Mouse (Mus musculus) forebrain, embryonic 13.5 days (tissue): Measurements from ENCODE around the gene Rapgefl1. TPM values are rescaled to one million over a fixed set of nuclear protein-coding genes. Genes with fewer than 3 reads are reported as not detected.

Experiments used
- ATAC-seq: fragments of 200-750 bp; cut with Nextera tagmentation; 2 replicates; pipeline ENCODE4 v1.8.0; 2017
- H3K27ac ChIP-seq: fragments of 300-500 bp; sonication (generic); 2 replicates; pipeline ENCODE4 v1.5.1; 2015; ENCODE audit warnings: inconsistent platforms, mild to moderate bottlenecking, moderate library complexity
- H3K27me3 ChIP-seq: fragments of 300-500 bp; sonication (generic); 2 replicates; pipeline ENCODE4 v1.6.1; 2015; ENCODE audit warnings: mild to moderate bottlenecking, inconsistent platforms
- H3K36me3 ChIP-seq: fragments of 300-500 bp; sonication (generic); 2 replicates; pipeline ENCODE4 v1.6.1; 2015; ENCODE audit warnings: mild to moderate bottlenecking, inconsistent platforms; ENCODE audit not compliant: poor library complexity, severe bottlenecking
- H3K4me1 ChIP-seq: fragments of 300-500 bp; sonication (generic); 2 replicates; pipeline ENCODE4 v1.6.1; 2015; ENCODE audit warnings: inconsistent platforms
- H3K4me2 ChIP-seq: fragments of 300-500 bp; sonication (generic); 2 replicates; pipeline ENCODE4 v1.6.1; 2015; ENCODE audit warnings: inconsistent platforms, mild to moderate bottlenecking, moderate library complexity
- H3K4me3 ChIP-seq: fragments of 300-500 bp; sonication (generic); 2 replicates; pipeline ENCODE4 v1.5.1; 2015; ENCODE audit warnings: mild to moderate bottlenecking, inconsistent platforms
- H3K9ac ChIP-seq: fragments of 300-500 bp; sonication (generic); 2 replicates; pipeline ENCODE4 v1.6.1; 2015; ENCODE audit warnings: mild to moderate bottlenecking, inconsistent platforms
- H3K9me3 ChIP-seq: fragments of 300-500 bp; sonication (generic); replicated peaks from 2 replicates; pipeline ENCODE4 v1.6.1; 2016; ENCODE audit warnings: inconsistent platforms
- WGBS: fragments of 180-500 bp; shearing (Covaris S2); methylation state at CpG from one replicate; pipeline ENCODE4 v1.1.7; 2015; 5-methylcytosine and 5-hydroxymethylcytosine counted together
- polyA plus RNA-seq: library from polyadenylated mRNA; unstranded; fragments of >200 nt; fragmentation: Nextera tagmentation; extraction: Ambion mirVana; gene quantifications from 2 replicates; pipeline ENCODE4 v1.2.1, GENCODE M21; 2015

Rapgefl1 gene
- polyA plus RNA-seq, 1 experiment from 2014 or later, result 3.0 TPM

DNA sequence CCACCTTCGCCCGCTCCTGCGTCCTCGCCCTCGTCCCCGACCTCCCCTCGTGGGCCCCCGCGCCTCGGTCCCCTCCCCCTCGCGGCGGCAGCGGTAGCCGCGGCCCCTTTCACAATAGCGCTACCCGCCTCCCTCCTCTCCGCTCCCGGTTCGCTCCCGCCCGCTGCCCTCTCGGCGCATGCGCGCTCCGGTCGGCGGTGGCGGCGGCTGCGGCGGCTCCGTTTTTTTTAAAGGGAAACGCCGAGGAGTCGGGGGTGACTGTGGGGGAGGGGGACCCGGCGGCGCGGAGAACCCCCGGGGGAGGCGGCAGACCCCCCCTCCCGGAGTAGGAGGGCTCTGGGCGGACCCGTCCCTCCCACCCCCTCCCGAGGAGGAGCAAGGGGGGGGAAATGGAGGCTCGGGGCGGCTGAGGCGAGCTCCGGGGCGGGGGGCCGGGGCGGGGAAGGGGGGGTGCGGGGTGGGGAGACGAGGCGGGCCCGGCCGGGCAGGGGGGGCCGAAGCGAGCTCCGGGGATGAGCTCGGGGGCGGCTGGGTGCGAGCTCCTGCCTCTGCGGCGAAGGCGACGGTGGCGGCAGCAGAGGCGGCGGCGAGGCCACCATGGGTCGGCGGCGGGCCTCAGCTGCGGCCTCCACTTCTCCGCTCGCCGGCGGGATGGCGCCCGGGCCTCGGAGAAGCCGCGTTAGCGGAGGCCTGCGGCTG lies 41.4 kb upstream of the Rapgefl1 start, which contains the start of gene Msl1:
TSS of gene Msl1 (plus strand) at position 502 of the 699 bp plus-strand sequence.
- Histone ChIP-seq H3K4me2 (peak within 1 kb of the TSS; percentile 88), H3K36me3 (peaks cover 18% of the 10 kb centered on the region), H3K9ac (peak within 1 kb of the TSS; percentile 100), H3K4me1 (peaks cover 46% of the 10 kb centered on the region), H3K9me3 (no peaks in the 10 kb centered on the region), H3K27ac (peak within 1 kb of the TSS; percentile 100), H3K4me3 (peak within 1 kb of the TSS; percentile 100), H3K27me3 (no peaks in the 10 kb centered on the region)
- ATAC-seq, result peak; percentile 64
- 1% methylated on average over 56 of the region's 89 CpGs for WGBS

DNA sequence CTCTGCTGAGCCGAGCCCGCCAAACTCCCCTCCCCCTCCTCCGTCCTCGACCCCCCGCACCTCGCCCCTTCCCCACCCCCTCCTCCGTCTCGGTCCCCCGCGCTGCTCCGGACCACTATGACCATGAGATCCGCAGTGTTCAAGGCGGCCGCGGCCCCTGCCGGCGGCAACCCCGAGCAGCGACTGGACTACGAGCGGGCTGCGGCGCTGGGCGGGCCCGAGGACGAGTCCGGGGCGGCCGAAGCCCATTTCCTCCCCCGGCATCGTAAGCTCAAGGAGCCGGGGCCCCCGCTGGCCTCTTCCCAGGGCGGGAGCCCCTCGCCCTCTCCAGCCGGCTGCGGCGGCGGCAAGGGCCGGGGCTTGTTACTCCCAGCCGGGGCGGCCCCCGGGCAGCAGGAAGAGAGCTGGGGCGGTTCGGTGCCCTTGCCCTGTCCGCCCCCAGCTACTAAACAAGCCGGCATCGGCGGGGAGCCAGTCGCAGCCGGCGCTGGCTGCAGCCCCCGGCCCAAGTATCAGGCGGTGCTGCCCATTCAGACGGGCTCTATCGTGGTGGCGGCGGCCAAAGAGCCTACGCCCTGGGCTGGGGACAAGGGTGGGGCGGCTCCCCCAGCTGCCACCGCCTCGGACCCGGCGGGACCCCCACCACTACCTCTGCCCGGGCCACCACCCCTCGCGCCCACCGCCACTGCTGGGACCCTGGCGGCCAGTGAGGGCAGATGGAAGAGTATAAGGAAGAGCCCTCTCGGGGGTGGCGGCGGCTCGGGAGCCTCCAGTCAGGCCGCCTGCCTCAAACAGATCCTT lies 40.7 kb upstream of the Rapgefl1 start:
- Histone ChIP-seq H3K36me3 (peaks cover 25% of the 10 kb centered on the region), H3K9ac (peak overlapping the region; percentile 100), H3K4me1 (peaks cover 46% of the 10 kb centered on the region), H3K9me3 (no peaks in the 10 kb centered on the region), H3K4me3 (peak overlapping the region; percentile 100), H3K27ac (peak overlapping the region; percentile 100), H3K4me2 (peak overlapping the region; percentile 88), H3K27me3 (no peaks in the 10 kb centered on the region)
- peak; percentile 46 for ATAC-seq
- WGBS, result under 1% methylated on average over 35 of the region's 74 CpGs

DNA sequence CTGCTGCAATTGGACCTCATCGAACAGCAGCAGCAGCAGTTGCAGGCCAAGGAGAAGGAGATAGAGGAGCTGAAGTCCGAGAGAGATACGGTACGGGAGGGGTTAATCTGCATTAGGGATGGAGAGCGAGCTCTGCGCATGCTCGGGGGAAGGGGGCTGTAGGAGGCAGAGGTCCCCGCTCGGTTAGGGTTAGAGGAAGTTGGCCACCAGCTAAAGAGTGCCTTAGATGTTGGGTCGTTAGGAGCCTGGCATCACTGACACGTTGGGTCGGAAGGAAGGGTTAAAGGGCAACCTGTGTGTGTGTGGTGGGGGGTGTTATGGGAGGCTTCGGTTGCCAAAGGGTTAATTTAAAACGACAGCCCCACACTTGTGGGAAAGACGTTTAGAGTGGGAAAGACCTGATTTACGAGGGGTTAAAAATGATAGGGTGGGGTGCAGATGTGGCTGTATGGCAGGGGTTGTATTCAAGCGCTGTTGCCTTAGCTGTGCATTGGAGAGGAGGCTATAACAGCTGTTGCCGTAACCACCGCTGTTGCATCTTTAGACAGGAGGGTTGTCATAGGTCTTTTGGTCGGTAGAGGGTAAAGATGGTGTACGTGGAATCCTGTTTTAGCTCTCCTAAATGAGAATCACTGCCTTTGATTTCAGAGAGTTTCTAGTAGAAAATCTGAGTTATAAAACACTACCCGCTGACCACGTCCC lies 39.9 kb upstream of the Rapgefl1 start:
- Histone ChIP-seq H3K27ac (peak overlapping the region; percentile 100), H3K9ac (peak overlapping the region; percentile 100), H3K9me3 (no peaks in the 10 kb centered on the region), H3K36me3 (peaks cover 33% of the 10 kb centered on the region), H3K27me3 (no peaks in the 10 kb centered on the region), H3K4me2 (peak overlapping the region; percentile 88), H3K4me3 (peak overlapping the region; percentile 100), H3K4me1 (peaks cover 46% of the 10 kb centered on the region)
- peak; percentile 65 for ATAC-seq
- 3% methylated on average over 23 of the region's 23 CpGs for WGBS

DNA sequence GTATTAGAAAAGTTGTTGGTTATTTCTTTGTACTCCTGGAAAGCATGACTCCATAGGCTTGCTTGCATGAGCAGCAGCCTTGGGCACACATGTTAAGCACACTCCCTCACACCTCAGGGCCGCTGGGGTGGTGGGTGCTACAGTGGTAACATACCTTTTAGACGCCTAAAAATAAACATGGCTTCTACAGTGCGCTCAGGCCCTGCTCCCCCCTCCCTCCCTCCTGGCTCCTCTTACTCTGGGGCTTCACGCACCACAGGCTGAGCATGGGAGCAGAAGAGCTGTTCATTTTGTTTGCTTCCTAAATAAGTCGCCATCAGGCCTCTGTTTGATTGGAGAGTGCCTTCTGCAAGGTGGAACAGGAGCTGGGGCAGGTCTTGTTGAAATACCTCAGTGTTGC lies 39.3 kb upstream of the Rapgefl1 start:
- Histone ChIP-seq H3K27ac (no peak overlapping the region), H3K4me3 (peak overlapping the region; percentile 100), H3K36me3 (peaks cover 39% of the 10 kb centered on the region), H3K27me3 (no peaks in the 10 kb centered on the region), H3K4me1 (peaks cover 41% of the 10 kb centered on the region), H3K9me3 (no peaks in the 10 kb centered on the region), H3K4me2 (peak overlapping the region; percentile 88), H3K9ac (peak overlapping the region; percentile 100)
- 12% methylated on average over 5 of the region's 5 CpGs for WGBS
- no peak for ATAC-seq

DNA sequence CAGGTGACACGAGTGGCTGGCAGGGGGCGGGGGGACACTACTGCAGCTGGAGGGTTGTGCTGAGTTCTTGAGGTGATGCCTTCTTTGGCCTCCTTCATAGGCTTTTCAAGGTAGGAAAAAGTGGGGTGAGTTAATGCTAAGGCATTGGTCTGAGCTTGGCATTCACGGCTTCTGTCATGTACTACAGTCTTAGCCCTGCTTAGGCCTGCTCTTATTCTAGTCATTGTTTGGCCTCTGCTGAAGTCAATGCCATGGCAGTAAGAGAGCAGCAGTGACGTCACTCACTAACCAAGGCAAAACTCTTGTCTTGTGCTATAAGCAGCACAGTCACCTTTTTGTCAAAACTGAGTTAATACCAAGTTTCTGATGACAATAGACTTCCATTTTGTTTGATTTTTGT lies 38.7 kb upstream of the Rapgefl1 start:
- peaks cover 39% of the 10 kb centered on the region for H3K4me1 ChIP-seq
- H3K36me3 ChIP-seq, result peaks cover 45% of the 10 kb centered on the region
- ATAC-seq, result no peak
- peak overlapping the region; percentile 100 for H3K9ac ChIP-seq
- H3K27ac ChIP-seq, result no peak overlapping the region
- peak overlapping the region; percentile 100 for H3K4me3 ChIP-seq
- H3K9me3 ChIP-seq, result no peaks in the 10 kb centered on the region
- H3K4me2 ChIP-seq, result peak overlapping the region; percentile 88
- H3K27me3 ChIP-seq, result no peaks in the 10 kb centered on the region
- WGBS, result 36% methylated on average over 4 of the region's 4 CpGs

DNA sequence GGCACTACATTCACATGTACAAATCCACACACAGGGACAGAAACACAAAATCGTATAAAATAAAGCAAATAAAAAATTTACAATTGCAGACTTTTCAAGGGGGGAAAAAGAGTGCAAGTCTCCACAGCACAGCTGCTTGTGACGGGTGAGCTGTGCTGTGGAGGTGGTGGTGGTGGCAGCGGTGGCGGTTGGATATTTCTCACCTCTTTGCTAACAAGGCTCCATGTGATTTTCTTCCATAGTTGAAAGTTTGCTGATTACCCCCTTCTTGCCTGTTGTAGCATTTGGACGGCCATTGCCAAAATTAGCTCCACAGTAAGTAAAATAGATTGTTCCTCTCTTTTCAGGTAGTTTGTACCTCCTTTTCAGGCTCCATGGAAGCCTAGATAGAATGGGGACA lies 32.0 kb upstream of the Rapgefl1 start, which contains the start of gene Casc3:
TSS of gene Casc3 (plus strand) at position 301 of the 400 bp plus-strand sequence.
- no peak within 1 kb of the TSS for H3K9ac ChIP-seq
- peaks cover 9% of the 10 kb centered on the region for H3K4me1 ChIP-seq
- no peak for ATAC-seq
- no peaks in the 10 kb centered on the region for H3K27me3 ChIP-seq
- WGBS, result 94% methylated on average over 5 of the region's 5 CpGs
- H3K27ac ChIP-seq, result no peak within 1 kb of the TSS
- H3K4me2 ChIP-seq, result no peak within 1 kb of the TSS
- no peak within 1 kb of the TSS for H3K4me3 ChIP-seq
- no peaks in the 10 kb centered on the region for H3K9me3 ChIP-seq
- H3K36me3 ChIP-seq, result peaks cover 86% of the 10 kb centered on the region

DNA sequence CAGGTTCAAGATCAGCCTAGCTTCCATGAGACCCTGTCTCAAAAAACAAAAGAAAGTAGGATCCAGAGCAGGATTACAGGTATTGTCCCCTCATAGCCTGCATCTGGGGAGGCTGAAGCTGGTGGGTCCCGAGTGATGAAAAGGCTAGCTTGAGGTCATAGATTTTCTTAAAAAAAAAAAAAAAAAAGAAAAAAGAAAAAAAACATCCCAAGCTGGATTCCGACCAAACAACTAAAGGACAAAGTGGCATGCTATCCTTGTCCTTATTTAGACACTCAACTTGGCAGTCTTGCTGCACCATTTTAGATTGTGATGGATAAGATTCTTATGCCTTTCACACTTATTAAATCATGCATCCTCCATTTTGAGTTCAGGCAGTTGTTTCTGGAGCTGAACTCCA lies 28.2 kb upstream of the Rapgefl1 start:
- H3K27ac ChIP-seq, result peak overlapping the region; percentile 97; the same call in 1 of the 2 replicates
- 73% methylated on average over 2 of the region's 2 CpGs for WGBS
- H3K4me1 ChIP-seq, result peaks cover 24% of the 10 kb centered on the region
- peak overlapping the region; percentile 87 for H3K4me2 ChIP-seq
- H3K4me3 ChIP-seq, result no peak overlapping the region
- H3K36me3 ChIP-seq, result peaks cover 68% of the 10 kb centered on the region
- H3K9me3 ChIP-seq, result no peaks in the 10 kb centered on the region
- 0 out of 2 replicates have a peak overlapping the region, but pooled peaks have one; percentile 96 for H3K9ac ChIP-seq
- H3K27me3 ChIP-seq, result no peaks in the 10 kb centered on the region
- no peak for ATAC-seq

DNA sequence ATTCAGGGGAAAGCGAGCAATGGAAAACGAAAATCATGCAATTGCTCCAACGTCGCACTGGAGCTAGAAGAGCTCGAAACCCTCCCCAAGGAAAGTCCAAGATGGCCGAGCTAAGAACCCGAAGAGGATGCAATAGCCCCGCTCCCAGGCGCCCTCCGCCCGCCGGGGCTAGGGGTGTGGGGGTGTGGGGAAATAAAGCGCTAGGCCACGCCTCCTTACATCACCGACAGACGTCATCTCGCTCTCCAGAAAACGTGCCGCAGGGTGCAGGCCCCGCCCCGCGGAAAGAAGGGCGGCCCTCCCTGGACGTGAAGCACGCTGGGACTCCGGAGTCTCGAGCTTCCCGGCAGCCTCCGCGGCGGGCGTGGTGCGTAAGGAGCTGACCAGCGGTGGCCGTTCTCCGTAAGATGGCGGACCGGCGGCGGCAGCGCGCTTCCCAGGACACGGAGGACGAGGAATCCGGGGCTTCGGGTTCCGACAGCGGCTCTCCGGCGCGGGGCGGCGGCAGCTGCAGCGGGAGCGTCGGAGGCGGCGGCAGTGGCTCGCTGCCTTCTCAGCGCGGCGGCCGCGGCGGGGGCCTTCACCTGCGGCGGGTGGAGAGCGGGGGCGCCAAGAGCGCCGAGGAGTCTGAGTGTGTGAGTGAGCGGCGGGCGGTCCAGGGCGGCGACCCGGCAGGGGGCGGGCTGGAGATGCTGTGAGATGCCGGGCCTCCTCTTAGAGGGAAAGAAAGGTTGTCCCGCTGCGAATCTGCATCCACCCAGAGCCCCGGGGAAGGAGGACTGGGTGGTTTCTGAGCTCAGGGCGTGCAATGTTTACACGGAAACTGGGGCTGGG lies 26.9 kb upstream of the Rapgefl1 start:
- under 1% methylated on average over 75 of the region's 84 CpGs for WGBS
- peak overlapping the region; percentile 97 for H3K27ac ChIP-seq
- H3K36me3 ChIP-seq, result peaks cover 68% of the 10 kb centered on the region
- peak overlapping the region; percentile 95 for H3K4me3 ChIP-seq
- H3K9me3 ChIP-seq, result no peaks in the 10 kb centered on the region
- peak; percentile 98 for ATAC-seq
- H3K9ac ChIP-seq, result peak overlapping the region; percentile 96
- H3K4me1 ChIP-seq, result peaks cover 24% of the 10 kb centered on the region
- H3K27me3 ChIP-seq, result no peaks in the 10 kb centered on the region
- H3K4me2 ChIP-seq, result peak overlapping the region; percentile 87

DNA sequence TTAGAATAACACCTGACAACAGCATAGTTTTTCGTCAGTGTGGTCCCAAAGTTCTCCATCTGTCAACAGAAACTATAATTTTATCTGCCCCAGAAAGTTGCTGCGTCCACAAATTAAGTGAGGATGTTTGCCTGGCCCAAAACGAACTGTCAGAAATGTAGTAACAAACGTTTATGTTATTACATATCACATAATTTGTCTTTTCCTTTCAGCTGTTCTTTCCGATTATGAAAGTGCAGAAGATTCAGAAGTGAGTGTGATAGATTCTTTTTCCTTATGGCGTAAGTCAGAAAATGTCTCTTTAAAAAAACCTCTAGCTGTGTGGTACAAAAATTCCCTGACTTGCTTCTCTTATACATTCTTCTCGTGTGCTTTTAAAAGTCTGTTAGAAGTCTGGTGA lies 25.9 kb upstream of the Rapgefl1 start:
- H3K4me3 ChIP-seq, result peak overlapping the region; percentile 95
- peaks cover 67% of the 10 kb centered on the region for H3K36me3 ChIP-seq
- no peaks in the 10 kb centered on the region for H3K27me3 ChIP-seq
- H3K27ac ChIP-seq, result 0 out of 2 replicates have a peak overlapping the region, but pooled peaks have one; percentile 97
- H3K9ac ChIP-seq, result peak overlapping the region; percentile 96
- H3K9me3 ChIP-seq, result no peaks in the 10 kb centered on the region
- WGBS, result 79% methylated on average over 7 of the region's 7 CpGs
- peak overlapping the region; percentile 87 for H3K4me2 ChIP-seq
- peaks cover 24% of the 10 kb centered on the region for H3K4me1 ChIP-seq
- no peak for ATAC-seq

DNA sequence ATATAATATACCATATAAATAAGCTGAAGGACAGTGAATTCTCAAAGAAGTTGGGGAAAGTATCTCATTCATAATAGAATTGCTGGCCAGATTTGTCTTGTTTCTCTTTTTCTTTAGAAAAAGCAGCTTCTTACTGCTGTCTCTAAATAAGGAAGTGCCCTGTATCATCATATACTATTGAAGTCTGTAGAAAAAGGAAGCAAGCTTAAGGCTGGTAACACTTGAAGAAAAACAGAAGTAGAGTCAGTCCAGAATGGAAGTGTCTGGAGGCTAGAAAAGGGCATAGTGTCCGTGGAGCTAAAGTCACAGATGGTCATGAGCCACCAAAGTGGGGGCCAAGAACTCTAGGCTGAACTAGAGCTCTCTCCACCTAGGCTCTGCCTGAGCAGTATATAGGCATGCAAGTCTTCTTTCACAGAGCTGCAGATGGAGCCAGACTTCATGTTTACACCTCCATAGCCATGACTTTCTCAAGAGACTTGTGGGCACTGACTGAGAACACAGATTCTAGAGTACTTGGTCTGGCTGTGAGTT lies 19.8 kb upstream of the Rapgefl1 start:
- Histone ChIP-seq H3K27me3 (no peaks in the 10 kb centered on the region), H3K9me3 (no peaks in the 10 kb centered on the region), H3K4me2 (no peak overlapping the region), H3K36me3 (peaks cover 96% of the 10 kb centered on the region), H3K4me3 (no peak overlapping the region), H3K27ac (no peak overlapping the region), H3K4me1 (0 out of 2 replicates have a peak, but pooled peaks cover 1% of the 10 kb centered on the region), H3K9ac (no peak overlapping the region)
- 96% methylated on average over 1 of the region's 1 CpGs for WGBS
- ATAC-seq, result no peak

DNA sequence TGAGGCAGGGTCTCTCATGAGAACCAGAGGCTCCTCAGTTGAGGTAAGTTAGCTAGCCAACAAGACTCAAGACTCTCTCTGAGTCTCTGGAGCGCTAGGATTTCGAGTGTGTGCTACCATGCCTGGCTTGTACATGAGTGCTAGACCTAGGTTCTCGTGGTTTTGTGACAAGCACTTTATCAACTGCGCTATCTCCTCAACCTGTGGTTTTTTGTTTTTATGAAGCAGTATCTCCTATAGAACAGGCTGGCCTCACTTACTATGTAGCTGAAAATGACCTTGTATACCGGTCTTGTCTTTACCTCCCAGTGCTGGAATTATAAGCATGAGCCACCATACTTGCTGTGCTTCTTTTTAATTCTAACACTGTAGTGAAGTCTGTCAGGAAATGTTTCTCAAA lies 15.6 kb upstream of the Rapgefl1 start:
- Histone ChIP-seq H3K27me3 (no peaks in the 10 kb centered on the region), H3K4me1 (no peaks in the 10 kb centered on the region)
- 97% methylated on average over 5 of the region's 5 CpGs for WGBS

More for the DNA sequence above, 15.6 kb upstream of the Rapgefl1 start:
- H3K9me3 ChIP-seq, result no peaks in the 10 kb centered on the region
- H3K27ac ChIP-seq, result no peak overlapping the region
- no peak overlapping the region for H3K4me3 ChIP-seq
- H3K36me3 ChIP-seq, result peaks cover 98% of the 10 kb centered on the region
- H3K9ac ChIP-seq, result no peak overlapping the region
- no peak overlapping the region for H3K4me2 ChIP-seq
- ATAC-seq, result no peak
